Mouse (Mus musculus) testis, adult 2 months (tissue): ENCODE data around the gene Grap2.

Experiments used
- CTCF ChIP-seq: fragments of 200-500 bp; IDR thresholded peaks from 2 replicates; pipeline ENCODE4 v1.5.1; 2012; ENCODE audit warnings: low read depth, mild to moderate bottlenecking, inconsistent platforms, low read length, moderate library complexity; ENCODE audit not compliant: control insufficient read depth, insufficient read depth, insufficient replicate concordance
- POLR2A ChIP-seq: fragments of 200-500 bp; IDR thresholded peaks from 2 replicates; pipeline ENCODE4 v1.6.1; 2012; ENCODE audit warnings: low read depth, mild to moderate bottlenecking, inconsistent platforms, low read length, moderate library complexity; ENCODE audit not compliant: control insufficient read depth

GRCm38 (mm10) chr15:80590641-80591040 lies 18.2 kb downstream of the Grap2 start:
- TF ChIP-seq CTCF = no peak
- TF ChIP-seq POLR2A = no peak
